Mouse (Mus musculus) forebrain, embryonic 13.5 days (tissue): ENCODE measurements around the gene Cage1. TPM values are rescaled to one million over a fixed set of nuclear protein-coding genes. Genes with fewer than 3 reads are reported as not detected.

Source experiments
- ATAC-seq: fragments of 200-750 bp; cut with Nextera tagmentation; 2 replicates; pipeline ENCODE4 v1.8.0; 2017
- H3K27ac ChIP-seq: fragments of 300-500 bp; sonication (generic); 2 replicates; pipeline ENCODE4 v1.5.1; 2015; ENCODE audit warnings: inconsistent platforms, mild to moderate bottlenecking, moderate library complexity
- H3K27me3 ChIP-seq: fragments of 300-500 bp; sonication (generic); 2 replicates; pipeline ENCODE4 v1.6.1; 2015; ENCODE audit warnings: mild to moderate bottlenecking, inconsistent platforms
- H3K36me3 ChIP-seq: fragments of 300-500 bp; sonication (generic); 2 replicates; pipeline ENCODE4 v1.6.1; 2015; ENCODE audit warnings: mild to moderate bottlenecking, inconsistent platforms; ENCODE audit not compliant: poor library complexity, severe bottlenecking
- H3K4me1 ChIP-seq: fragments of 300-500 bp; sonication (generic); 2 replicates; pipeline ENCODE4 v1.6.1; 2015; ENCODE audit warnings: inconsistent platforms
- H3K4me2 ChIP-seq: fragments of 300-500 bp; sonication (generic); 2 replicates; pipeline ENCODE4 v1.6.1; 2015; ENCODE audit warnings: inconsistent platforms, mild to moderate bottlenecking, moderate library complexity
- H3K4me3 ChIP-seq: fragments of 300-500 bp; sonication (generic); 2 replicates; pipeline ENCODE4 v1.5.1; 2015; ENCODE audit warnings: mild to moderate bottlenecking, inconsistent platforms
- H3K9ac ChIP-seq: fragments of 300-500 bp; sonication (generic); 2 replicates; pipeline ENCODE4 v1.6.1; 2015; ENCODE audit warnings: mild to moderate bottlenecking, inconsistent platforms
- H3K9me3 ChIP-seq: fragments of 300-500 bp; sonication (generic); replicated peaks from 2 replicates; pipeline ENCODE4 v1.6.1; 2016; ENCODE audit warnings: inconsistent platforms
- WGBS: fragments of 180-500 bp; shearing (Covaris S2); methylation state at CpG from one replicate; pipeline ENCODE4 v1.1.7; 2015; 5-methylcytosine and 5-hydroxymethylcytosine counted together
- polyA plus RNA-seq: library from polyadenylated mRNA; unstranded; fragments of >200 nt; fragmentation: Nextera tagmentation; extraction: Ambion mirVana; gene quantifications from 2 replicates; pipeline ENCODE4 v1.2.1, GENCODE M21; 2015

The Cage1 gene
- polyA plus RNA-seq, 1 experiment from 2014 or later, result 1.2 TPM

DNA sequence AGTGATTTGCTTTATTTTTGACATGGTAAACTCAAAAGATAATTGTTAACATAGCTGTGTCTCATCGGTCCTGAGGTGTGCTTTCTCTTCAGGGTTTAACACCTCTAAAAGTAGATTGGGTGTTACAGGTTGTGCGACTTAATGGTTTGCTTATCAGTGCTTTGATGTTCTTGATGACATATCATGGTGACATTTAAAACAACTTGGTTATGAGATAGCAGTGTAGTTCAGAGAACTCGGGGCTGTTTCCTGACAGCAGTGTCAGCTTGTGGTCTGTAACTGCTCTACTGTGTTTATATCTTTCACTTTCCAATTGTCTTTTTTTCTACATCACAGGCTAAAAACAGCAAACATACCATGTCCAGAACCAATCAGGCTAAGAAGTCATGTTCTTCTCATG, 13.0 kb upstream of the Cage1 start:
- no peak for ATAC-seq
- H3K4me2 ChIP-seq, result no peak overlapping the region
- peaks cover 98% of the 10 kb centered on the region for H3K36me3 ChIP-seq
- H3K9ac ChIP-seq, result no peak overlapping the region
- H3K4me3 ChIP-seq, result no peak overlapping the region
- no peaks in the 10 kb centered on the region for H3K9me3 ChIP-seq
- H3K27ac ChIP-seq, result no peak overlapping the region
- no peaks in the 10 kb centered on the region for H3K4me1 ChIP-seq
- WGBS, result 95% methylated on average over 3 of the region's 3 CpGs
- no peaks in the 10 kb centered on the region for H3K27me3 ChIP-seq

DNA sequence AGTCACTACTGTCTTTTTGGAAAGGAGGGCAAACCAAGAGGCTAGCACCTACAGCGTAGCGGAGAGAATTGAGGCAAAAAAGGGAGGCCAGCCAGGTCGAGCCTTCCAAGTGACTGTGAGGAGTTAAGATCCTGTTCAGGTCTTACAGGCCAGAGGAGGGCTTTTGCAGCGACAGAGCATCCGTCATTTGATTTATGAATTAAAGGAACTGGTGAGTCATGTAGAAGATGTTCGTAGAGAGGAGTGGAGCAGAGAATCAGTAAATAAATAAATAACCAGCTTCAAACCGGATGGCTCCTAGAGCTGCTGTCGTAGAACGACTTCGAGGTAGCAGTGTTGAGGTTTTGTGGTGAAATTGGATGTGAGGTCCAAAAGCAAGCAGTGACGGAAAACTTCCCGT, 942 bp upstream of the Cage1 start:
- ATAC-seq, result no peak
- Histone ChIP-seq H3K27ac (no peak overlapping the region), H3K36me3 (peaks cover 28% of the 10 kb centered on the region), H3K27me3 (no peaks in the 10 kb centered on the region), H3K4me1 (peaks cover 25% of the 10 kb centered on the region), H3K4me2 (peak overlapping the region; percentile 88), H3K9me3 (no peaks in the 10 kb centered on the region), H3K4me3 (peak overlapping the region; percentile 82), H3K9ac (peak overlapping the region; percentile 89)
- 55% methylated on average over 12 of the region's 12 CpGs for WGBS

DNA sequence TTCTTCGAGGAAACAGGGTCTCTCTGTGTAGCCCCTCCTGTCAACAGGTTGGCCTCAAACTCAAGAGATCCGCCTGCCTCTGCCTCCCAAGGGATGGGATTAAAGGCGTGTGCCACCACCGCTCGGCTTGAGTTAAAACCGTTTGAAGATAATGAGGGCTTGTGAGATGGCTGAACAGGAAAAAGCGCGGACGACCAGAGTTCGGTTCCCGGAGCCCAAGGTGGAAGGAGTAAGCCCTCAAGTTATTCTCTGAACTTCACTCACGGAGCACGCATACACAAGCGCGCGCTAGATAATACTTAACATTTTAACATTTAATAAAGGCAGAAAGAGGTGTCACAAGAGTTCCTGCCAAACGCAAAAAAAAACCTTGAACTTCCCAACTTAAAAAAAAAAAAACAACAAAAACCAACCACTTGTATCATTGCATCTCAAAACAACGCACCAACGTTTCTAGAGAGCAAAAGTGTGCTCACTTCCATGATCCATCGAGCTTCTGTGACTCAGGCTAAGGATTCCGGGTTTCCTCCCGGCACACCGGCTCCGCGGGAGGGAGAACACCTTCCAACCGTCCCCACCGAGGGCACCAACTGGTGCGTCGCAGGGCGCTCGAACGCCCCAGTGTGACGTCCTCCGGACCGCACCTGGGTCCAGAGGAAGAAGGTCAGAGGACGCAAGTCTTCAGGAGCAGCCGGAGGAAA, 376 bp downstream of the Cage1 start, which contains the start of gene Riok1:
Gene Riok1, plus strand, starts transcription at position 653 of the 701 bp plus-strand sequence.
- peak within 1 kb of the TSS; percentile 88 for H3K4me2 ChIP-seq
- H3K9ac ChIP-seq, result peak within 1 kb of the TSS; percentile 89
- peaks cover 17% of the 10 kb centered on the region for H3K36me3 ChIP-seq
- 11% methylated on average over 37 of the region's 37 CpGs for WGBS
- ATAC-seq, result peak; percentile 70; the same call in 1 of the 2 replicates
- peaks cover 25% of the 10 kb centered on the region for H3K4me1 ChIP-seq
- no peaks in the 10 kb centered on the region for H3K27me3 ChIP-seq
- H3K4me3 ChIP-seq, result peak within 1 kb of the TSS; percentile 82
- peak within 1 kb of the TSS; percentile 57 for H3K27ac ChIP-seq
- H3K9me3 ChIP-seq, result no peaks in the 10 kb centered on the region

DNA sequence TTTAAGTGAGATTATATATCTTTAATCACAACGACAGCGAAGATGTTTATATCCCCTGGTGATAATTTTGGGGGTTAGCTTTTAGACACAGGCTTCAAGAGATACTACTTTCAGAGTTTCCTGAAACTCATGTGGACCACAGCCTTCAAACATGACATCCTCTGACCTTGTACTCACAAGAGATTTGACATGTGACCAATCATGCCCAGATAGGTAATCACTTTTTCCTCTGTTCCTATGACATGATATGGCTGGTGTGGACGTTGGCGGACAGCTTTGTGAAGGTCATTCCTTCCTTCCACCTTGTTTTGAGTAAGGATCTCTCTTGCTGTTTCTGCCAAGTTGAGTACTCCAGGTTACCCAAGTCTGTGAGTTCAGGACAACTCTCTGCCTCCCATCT, 8.5 kb downstream of the Cage1 start:
- Histone ChIP-seq H3K4me1 (no peaks in the 10 kb centered on the region), H3K4me3 (no peak overlapping the region), H3K36me3 (no peaks in the 10 kb centered on the region), H3K9ac (no peak overlapping the region), H3K27ac (no peak overlapping the region), H3K4me2 (no peak overlapping the region), H3K27me3 (no peaks in the 10 kb centered on the region), H3K9me3 (no peaks in the 10 kb centered on the region)
- 90% methylated on average over 4 of the region's 4 CpGs for WGBS
- no peak for ATAC-seq

DNA sequence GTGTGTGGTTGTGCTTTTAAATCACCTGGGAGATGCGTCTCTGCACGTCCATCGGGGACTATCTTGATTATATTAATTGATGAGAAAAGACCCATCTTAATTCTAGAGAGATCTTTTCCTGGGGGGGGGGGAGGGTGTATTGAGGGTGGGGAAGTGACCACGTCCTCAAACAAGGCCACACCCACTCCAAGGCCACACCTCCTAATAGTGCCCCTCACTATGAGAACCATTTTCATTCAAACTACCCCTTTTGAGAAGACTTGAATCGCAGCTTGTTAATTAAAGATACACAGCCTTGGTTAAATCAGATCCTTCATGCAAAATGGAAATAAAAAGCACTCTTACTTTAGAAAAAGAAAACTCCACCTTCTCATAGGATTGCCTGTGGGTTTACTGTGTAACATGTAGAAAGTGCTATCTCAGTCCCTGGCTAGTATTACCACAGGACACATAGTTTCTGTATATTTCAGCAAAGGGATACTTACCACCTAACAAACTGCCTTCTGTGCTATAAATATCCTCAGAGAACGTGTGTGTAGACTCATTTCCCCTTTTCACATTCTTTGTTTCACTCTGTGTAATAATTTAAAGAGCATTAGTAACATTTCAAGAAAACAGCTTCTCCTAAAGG, 9.1 kb downstream of the Cage1 start:
- no peak for ATAC-seq
- WGBS, result 60% methylated on average over 6 of the region's 6 CpGs
- no peak overlapping the region for H3K4me2 ChIP-seq

DNA sequence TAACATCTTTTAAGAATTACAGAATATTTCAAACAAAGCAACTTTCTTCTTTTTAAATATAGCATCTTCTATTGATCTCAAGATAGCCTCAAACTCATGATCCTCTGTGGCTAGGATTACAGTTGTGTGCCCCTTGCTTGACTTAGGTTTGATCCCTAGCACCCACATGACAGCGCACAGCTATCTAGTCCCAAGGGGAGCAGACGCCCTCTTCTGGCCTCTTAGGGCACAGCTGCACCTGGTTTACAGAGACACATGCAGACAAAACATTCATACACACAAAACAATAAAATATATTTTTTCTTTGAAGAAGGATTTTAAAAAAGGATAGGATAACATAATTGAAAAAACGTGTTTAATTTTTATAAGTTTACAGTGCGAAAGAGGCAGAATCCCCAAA, 11.0 kb downstream of the Cage1 start:
- H3K36me3 ChIP-seq, result no peaks in the 10 kb centered on the region
- H3K4me3 ChIP-seq, result no peak overlapping the region
- H3K4me2 ChIP-seq, result no peak overlapping the region
- no peak overlapping the region for H3K9ac ChIP-seq
- no peaks in the 10 kb centered on the region for H3K9me3 ChIP-seq
- no peak for ATAC-seq
- H3K27ac ChIP-seq, result no peak overlapping the region
- no peaks in the 10 kb centered on the region for H3K4me1 ChIP-seq
- WGBS, result 32% methylated on average over 4 of the region's 4 CpGs
- no peaks in the 10 kb centered on the region for H3K27me3 ChIP-seq

More for the DNA sequence above, 9.1 kb downstream of the Cage1 start:
- Histone ChIP-seq H3K27me3 (no peaks in the 10 kb centered on the region), H3K9ac (no peak overlapping the region), H3K4me3 (no peak overlapping the region), H3K27ac (no peak overlapping the region), H3K36me3 (no peaks in the 10 kb centered on the region), H3K4me1 (no peaks in the 10 kb centered on the region), H3K9me3 (no peaks in the 10 kb centered on the region)

DNA sequence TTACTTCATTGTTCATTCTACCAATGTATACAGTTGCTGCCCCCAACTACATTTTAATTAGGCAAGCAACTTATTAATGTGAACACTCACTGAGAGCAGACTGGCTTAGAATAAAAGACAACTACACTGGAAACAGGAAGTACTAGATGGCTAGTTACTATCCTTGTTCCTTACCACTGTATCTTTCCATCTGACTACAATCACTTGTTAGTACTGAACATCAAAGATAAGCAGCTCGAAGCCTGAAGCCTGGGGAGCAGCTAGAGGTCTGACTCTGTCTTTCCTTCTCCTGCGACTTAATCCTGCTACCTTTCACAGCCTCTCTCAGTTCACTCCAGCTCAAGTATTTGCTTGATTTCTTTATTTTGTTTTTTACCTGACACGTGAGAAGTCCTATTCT, 18.1 kb downstream of the Cage1 start:
- no peaks in the 10 kb centered on the region for H3K36me3 ChIP-seq

DNA sequence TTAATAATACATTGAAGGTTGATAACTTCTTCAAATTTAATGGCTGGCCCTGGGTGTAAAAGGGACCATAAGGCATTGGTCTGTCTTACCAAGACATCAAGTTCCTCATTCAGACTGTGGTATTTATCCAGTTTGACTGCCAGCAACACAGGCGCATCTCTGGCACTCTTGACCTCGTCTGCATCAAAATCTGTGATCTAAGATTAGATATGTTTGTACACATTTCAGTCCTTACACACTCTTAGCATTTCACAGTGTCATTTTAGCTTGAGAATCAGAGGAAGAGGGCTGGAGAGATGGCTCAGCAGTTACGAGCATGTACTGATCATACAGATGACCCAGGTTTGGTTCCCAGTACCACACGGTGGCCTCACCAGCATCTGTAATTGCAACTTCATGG, 21.3 kb downstream of the Cage1 start:
- Histone ChIP-seq H3K4me2 (no peak overlapping the region), H3K27me3 (no peaks in the 10 kb centered on the region), H3K27ac (no peak overlapping the region), H3K4me1 (no peaks in the 10 kb centered on the region; the same call in 1 of the 2 replicates), H3K9me3 (no peaks in the 10 kb centered on the region), H3K36me3 (no peaks in the 10 kb centered on the region), H3K9ac (no peak overlapping the region), H3K4me3 (no peak overlapping the region)
- no peak for ATAC-seq
- WGBS, result 89% methylated on average over 4 of the region's 4 CpGs

More for the DNA sequence above, 18.1 kb downstream of the Cage1 start:
- Histone ChIP-seq H3K4me1 (no peaks in the 10 kb centered on the region), H3K27me3 (no peaks in the 10 kb centered on the region), H3K4me2 (no peak overlapping the region), H3K9ac (no peak overlapping the region), H3K27ac (no peak overlapping the region), H3K9me3 (no peaks in the 10 kb centered on the region), H3K4me3 (no peak overlapping the region)
- WGBS, result 77% methylated on average over 3 of the region's 3 CpGs
- ATAC-seq, result no peak

DNA sequence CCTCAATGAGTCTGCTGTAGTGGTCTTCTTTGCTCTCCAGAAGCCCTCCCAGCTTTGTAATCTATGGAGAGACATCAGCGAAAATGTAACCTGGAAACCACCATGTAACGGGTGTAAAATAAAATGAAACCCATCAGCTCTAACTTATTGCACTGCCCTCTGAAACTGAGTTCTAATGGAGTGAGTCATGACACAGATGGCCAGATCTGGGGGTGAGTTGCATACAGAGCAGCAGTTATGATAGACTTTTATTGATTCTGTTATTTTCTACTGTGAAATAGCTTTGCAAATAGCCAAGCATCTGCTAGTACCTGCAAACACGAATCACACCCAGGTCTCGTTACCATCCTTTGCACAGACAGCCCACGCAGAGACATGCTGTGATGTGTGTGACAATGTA, 24.4 kb downstream of the Cage1 start:
- ATAC-seq, result no peak
- H3K4me2 ChIP-seq, result no peak overlapping the region
- WGBS, result 86% methylated on average over 5 of the region's 5 CpGs
- no peak overlapping the region for H3K27ac ChIP-seq
- H3K9ac ChIP-seq, result no peak overlapping the region
- no peaks in the 10 kb centered on the region for H3K27me3 ChIP-seq
- no peaks in the 10 kb centered on the region for H3K9me3 ChIP-seq
- no peaks in the 10 kb centered on the region; the same call in 1 of the 2 replicates for H3K4me1 ChIP-seq
- H3K4me3 ChIP-seq, result no peak overlapping the region
- no peaks in the 10 kb centered on the region for H3K36me3 ChIP-seq

DNA sequence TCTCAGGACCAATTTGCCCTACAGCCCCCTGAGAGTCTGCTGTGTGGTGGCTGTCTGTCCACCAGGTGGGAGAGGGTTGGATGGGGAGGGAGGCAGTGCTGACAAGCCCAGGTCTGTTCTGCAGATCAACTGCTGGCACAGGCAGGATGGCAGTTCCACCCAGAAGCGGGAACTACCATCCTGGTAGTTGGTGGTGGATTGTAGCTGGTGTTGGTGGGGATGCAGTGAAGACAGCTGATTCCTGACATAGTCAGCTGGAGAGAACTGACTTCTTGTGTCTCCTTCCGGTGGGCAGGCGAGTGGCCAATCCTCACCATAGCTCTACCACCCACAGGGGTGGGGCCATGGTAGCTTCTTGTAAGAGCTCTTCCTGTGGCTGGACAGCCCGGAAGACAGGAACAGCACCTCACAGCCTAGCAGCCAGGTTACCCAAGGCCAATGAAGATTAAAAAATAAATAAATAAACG, 26.4 kb downstream of the Cage1 start:
- Histone ChIP-seq H3K36me3 (no peaks in the 10 kb centered on the region), H3K27me3 (no peaks in the 10 kb centered on the region), H3K4me1 (no peaks in the 10 kb centered on the region; the same call in 1 of the 2 replicates), H3K9me3 (no peaks in the 10 kb centered on the region), H3K9ac (no peak overlapping the region), H3K4me2 (no peak overlapping the region), H3K27ac (no peak overlapping the region), H3K4me3 (no peak overlapping the region)
- no peak for ATAC-seq
- 87% methylated on average over 5 of the region's 5 CpGs for WGBS

DNA sequence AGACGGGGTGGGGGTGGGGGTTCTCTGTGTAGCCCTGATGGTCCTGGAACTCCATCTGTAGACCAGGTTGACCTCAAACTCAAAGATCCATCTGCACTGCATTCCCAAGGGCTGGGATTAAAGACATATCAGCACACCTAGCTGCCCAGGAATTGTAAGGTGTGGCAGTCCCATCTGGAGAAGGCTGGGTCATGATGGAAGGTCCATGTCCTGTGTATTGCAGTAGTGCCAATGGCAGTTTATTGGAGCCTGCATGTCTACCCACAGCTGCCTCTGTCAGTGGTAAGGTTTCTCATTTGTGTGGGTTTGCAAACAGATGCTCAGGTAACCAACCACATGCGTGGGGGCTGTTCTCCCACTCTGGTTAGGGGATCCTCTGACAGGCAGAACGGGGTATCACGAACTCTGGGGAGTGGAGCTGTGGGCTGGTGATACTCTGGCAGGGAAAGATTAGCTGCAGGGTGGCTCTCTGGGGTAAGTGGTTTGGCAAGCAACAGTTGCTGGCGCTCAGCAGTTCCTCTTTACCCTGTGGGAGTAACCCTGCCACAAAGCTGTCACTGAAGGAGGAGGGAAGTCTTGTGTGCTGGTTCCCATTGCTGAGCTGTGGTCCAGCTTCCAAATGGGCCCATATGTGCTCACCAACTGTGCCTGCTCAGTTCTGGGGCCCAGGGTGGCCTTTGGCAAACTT, 27.0 kb downstream of the Cage1 start:
- H3K4me1 ChIP-seq, result no peaks in the 10 kb centered on the region; the same call in 1 of the 2 replicates
- H3K9me3 ChIP-seq, result no peaks in the 10 kb centered on the region
- H3K27ac ChIP-seq, result no peak overlapping the region
- no peak for ATAC-seq
- WGBS, result 86% methylated on average over 5 of the region's 5 CpGs
- H3K4me3 ChIP-seq, result no peak overlapping the region
- H3K36me3 ChIP-seq, result no peaks in the 10 kb centered on the region
- H3K4me2 ChIP-seq, result no peak overlapping the region
- no peak overlapping the region for H3K9ac ChIP-seq
- no peaks in the 10 kb centered on the region for H3K27me3 ChIP-seq

DNA sequence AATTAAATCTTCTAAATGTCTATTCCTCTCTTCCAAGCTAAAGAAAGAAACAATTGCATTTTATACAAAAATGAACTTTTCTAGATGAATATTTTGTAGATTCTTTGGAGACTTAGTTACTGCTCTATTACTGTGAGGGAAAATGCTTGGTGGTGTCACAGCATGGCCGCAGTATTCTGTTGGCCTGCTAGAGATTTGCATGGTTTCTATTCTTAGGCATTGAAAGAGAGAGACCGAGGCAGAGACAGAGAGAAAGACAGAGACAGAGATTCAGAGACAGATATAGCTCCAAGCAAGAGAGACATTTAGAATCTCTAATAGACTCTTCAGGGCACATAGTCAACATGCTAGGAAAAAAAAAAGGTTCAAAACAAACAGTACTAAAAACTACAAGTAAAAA, 28.9 kb downstream of the Cage1 start:
- H3K4me1 ChIP-seq, result no peaks in the 10 kb centered on the region; the same call in 1 of the 2 replicates
- no peaks in the 10 kb centered on the region for H3K9me3 ChIP-seq
- WGBS, result 87% methylated on average over 2 of the region's 2 CpGs
- H3K36me3 ChIP-seq, result no peaks in the 10 kb centered on the region
- no peaks in the 10 kb centered on the region for H3K27me3 ChIP-seq
- ATAC-seq, result no peak
- no peak overlapping the region for H3K27ac ChIP-seq
- no peak overlapping the region for H3K9ac ChIP-seq
- no peak overlapping the region for H3K4me3 ChIP-seq
- no peak overlapping the region for H3K4me2 ChIP-seq
